Mouse (Mus musculus) gastrocnemius, postnatal 14 days (tissue): Measurements from ENCODE around the gene Tmem131l. TPM values are rescaled to one million over a fixed set of nuclear protein-coding genes. Genes with fewer than 3 reads are reported as not detected.
A peak's percentile ranks its signal among the peaks of the same experiment; 100 is the strongest.

Source experiments
- DNase-seq: peaks from one replicate; pipeline ENCODE4 v3.0.0; 2021; ENCODE audit warnings: mixed read lengths
- intact Hi-C: fragments of 180-260 bp; cut with DNase I; formaldehyde crosslinking; loops from one replicate; pipeline ENCODE4 v1.15.1; 2025; ENCODE audit warnings: low total_unique reads
- total RNA-seq, 2 experiments: library from RNA; stranded (reverse); gene quantifications; 2 replicates each; pipeline ENCODE4 v1.2.3; 2021

Tmem131l gene
- total RNA-seq, 2 experiments from 2014 or later = 16.4 to 19.1 TPM

DNA sequence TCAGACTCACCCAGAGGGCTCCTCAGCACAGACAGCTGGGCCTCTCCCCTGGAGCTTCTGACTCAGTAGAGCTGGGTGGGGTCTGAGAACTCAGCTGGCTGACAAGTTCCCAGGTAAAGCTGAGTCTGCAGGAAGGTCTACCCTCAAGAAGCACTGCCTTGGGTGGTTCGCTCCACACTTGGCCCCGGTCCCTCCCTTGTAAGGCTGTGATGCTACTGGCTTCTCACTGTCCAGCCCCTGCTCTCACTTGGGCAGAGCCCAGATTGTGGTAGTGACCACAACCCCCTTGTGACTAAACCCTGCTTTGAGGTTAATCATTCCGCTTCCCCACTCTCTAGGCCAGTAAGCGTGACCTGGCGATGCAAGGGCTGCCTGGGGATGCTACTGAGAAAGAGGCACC lies 17.3 kb downstream of the Tmem131l start:
- intact Hi-C loops = no loop called here
- peak; percentile 27 for DNase-seq

DNA sequence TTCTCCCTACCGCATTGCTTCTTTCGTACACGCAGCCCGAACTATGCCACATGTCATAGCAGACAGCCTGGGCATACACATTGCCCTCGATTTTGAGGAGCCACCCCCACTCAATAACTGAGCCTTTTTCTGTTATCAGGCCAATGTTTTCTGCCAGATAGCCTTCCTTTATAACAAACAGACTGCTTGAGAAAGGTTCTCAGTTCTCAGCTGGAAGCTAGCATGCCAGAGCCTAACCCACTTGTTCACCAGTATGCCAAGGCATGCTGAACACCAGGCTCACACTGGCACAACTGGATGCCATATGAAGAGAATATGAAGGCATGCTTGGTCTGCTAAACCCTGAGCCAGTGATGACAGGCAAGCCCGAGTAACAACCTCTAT lies 17.8 kb downstream of the Tmem131l start:
- DNase-seq = no peak
- intact Hi-C loops = no loop called here

GRCm38 (mm10) chr3:84021217-84022200 lies 18.5 kb downstream of the Tmem131l start:
- peak; percentile 13 for DNase-seq
- intact Hi-C loops = no loop called here

DNA sequence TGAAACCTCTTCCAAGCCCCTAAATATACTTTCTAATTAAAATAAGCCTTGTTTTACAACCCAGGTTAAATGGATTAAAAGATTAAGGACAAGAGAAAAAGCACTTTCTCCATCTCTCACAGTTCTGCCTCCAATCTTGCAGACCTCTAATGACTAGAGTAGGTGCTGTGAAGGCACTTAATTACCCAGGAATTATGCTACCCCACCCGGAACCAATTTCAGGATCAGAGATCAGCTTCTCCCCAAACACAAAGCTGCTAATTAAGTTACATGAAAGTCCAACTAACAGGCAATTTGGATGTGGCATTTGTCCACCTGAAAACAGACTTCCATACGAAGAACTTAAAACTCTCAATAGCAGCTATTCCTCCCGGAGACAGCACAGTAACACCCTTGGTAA lies 19.4 kb downstream of the Tmem131l start:
- DNase-seq = no peak
- intact Hi-C loops = no loop called here

DNA sequence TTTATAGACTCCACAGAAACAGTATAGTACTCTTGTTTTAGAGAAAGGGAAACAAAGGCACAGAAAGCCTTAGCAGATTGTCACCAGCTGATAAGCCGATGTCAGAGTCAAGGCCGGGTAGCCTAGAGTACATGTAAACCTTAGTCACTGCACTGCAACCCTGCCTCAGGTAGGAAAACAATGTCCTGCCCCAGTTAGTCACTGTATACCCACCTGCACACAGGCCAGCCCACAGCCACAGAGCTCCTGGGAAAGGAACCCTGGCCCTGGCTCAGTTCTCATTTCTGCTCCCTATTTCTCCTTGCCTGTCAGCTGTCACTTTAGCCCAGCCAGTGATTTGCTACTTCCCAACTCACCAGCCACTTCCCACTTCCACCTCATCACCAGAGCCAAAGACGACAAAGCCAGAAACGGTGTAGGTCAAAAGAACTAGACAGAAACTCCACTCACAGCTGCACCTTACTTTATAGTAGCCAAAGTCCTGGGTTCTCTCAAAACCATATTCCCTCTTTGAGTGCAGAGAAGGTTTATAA lies 24.4 kb downstream of the Tmem131l start:
- intact Hi-C loops = no loop called here
- DNase-seq = no peak

- intact Hi-C loops = no loop called here
- no peak for DNase-seq
Observed at GRCm38 (mm10) chr3:84010995-84011663, 28.8 kb downstream of the Tmem131l start.

DNA sequence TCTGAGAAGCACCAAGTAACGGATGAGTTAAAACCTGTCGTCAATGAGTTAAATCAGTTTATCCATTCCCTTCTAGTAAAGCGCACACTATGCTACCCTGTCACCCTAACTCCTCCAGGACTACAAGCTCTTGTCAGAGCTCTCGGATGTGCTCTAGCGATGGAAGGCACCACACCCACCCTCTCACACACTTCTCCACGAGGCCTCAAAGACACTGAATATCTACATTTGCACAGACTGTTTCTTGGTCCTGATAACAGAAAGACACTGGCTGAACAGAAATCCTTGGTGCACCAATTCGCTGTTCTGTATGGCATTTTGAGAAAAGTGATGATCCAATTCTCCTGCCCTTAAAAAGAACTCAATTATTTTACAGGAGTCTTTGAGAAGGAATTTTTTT lies 34.0 kb downstream of the Tmem131l start:
- intact Hi-C loops = no loop called here
- DNase-seq = no peak

DNA sequence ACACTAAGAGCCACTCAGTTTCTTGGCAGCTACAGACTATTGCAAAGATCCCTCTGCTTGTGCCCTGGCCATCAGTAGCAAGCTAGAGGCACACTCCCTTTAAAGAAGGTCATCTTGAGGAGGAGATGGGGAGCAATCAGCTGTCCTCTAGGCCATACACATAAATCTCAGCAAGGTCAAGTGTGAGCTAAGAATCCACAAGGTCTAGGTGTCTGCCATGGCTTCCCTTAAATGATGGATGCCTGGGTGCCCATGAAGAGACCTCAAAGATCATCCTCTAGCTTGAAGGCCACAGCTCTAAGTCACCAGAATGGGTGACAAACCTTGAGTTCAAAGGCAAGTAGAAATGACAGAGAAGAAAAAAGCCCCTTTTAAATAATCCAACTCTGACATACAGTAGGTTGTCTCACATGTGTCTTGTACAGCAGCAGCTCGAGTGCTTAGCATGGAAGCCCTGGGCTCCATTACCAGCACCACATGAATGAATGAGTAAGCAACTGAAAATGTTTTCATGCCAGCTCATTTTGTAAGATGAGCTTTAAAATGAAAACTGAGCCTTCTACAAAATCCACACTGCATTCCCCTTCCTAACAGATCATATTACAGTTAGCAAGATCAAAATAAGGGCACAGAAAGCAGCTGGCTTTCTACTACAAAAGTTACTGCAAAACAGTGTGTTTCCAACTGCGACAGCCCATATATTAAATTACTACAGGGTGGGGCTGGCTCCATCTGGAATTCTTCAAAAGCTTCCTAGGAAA lies 35.5 kb downstream of the Tmem131l start:
- DNase-seq = no peak
- intact Hi-C loops = no loop called here

DNA sequence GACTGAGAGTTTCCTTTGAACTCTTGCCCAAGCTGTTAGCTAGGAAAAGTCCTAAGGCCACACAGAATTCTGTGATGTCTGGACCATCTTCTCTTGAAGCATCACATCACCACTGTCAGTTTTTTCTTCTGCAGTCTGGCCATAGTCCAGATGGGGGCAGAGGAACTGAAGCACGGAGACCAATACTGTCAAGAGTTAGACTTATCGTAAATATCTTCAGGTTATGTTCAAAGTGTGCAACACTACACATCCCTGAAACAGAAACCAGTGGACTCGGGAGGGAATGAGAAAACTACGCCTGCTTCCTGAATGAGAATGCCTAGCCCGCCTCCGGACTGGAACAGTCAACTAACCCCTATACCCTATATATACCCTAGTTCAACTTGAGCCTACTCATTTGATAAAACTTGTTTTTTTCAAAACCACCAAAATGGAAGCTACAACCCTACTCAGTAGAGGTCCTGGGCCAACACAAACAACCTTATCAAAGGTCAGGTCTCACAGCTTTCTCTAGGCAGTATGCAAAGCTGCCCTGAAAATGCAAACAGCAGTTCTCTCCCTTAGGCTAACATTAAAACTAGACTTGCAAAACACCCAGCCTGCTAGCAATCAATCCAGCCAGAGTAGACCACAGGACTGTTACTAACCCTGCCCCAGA lies 37.4 kb downstream of the Tmem131l start:
- no peak for DNase-seq
- intact Hi-C loops = no loop called here

GRCm38 (mm10) chr3:83997563-83997962 lies 42.4 kb downstream of the Tmem131l start:
- intact Hi-C loops = no loop called here

DNA sequence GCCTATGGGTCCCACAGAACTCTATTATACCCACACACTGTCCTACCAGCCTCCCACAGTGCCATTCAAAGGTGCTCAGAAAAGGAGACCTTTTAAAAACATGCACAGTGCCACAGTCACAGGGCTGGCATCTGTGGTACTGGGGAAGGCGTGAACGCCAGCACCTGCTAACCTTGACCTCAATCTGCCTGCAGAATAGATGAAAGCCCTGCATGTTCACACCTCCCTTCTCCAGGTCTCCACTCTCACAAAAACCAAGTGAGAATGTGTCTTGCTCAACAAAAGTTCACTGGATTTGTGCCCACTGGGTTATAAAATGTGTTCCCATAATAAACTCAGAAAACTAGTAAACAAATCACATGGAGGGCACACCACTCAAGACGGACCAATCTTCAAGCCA lies 42.9 kb downstream of the Tmem131l start:
- intact Hi-C loops = no loop called here

More at GRCm38 (mm10) chr3:83997563-83997962, 42.4 kb downstream of the Tmem131l start:
- DNase-seq = no peak

GRCm38 (mm10) chr3:83996086-83996485 lies 43.9 kb downstream of the Tmem131l start:
- no peak for DNase-seq
- intact Hi-C loops = no loop called here

More for the DNA sequence above, 42.9 kb downstream of the Tmem131l start:
- DNase-seq = no peak

DNA sequence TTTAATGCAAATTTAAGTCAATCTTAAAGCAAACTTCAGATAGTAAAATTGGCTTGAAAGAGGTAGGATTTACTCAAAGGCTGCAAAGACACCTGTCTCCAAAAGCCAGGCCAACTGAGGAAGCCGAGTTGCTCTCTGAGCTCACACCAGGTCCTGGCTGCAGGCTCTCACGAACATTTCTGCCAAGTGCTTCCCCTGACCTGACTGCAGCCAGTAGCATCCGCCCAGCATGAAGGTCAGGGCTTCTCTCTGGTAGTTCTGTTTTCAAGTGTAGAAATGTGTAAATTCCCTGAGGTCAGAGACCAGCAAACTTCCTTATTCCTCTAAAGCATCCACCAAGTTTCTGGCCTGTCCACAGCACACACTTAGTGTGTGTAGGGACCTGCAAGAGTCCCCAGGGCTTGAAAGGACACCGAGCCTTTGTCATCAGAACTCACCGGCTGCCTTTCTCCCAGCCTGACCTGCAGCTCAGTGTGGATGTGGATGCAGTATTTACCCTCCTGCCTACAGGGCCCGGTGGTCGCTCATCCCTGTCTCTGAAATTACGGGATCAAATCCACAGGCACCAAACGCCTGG lies 44.6 kb downstream of the Tmem131l start:
- intact Hi-C loops = no loop called here
- DNase-seq = peak; percentile 46

GRCm38 (mm10) chr3:83994217-83994839 lies 45.6 kb downstream of the Tmem131l start:
- intact Hi-C loops = no loop called here
- no peak for DNase-seq

- DNase-seq = peak; percentile 76
- intact Hi-C loops = no loop called here
Observed at GRCm38 (mm10) chr3:83993089-83993516, 46.9 kb downstream of the Tmem131l start.

DNA sequence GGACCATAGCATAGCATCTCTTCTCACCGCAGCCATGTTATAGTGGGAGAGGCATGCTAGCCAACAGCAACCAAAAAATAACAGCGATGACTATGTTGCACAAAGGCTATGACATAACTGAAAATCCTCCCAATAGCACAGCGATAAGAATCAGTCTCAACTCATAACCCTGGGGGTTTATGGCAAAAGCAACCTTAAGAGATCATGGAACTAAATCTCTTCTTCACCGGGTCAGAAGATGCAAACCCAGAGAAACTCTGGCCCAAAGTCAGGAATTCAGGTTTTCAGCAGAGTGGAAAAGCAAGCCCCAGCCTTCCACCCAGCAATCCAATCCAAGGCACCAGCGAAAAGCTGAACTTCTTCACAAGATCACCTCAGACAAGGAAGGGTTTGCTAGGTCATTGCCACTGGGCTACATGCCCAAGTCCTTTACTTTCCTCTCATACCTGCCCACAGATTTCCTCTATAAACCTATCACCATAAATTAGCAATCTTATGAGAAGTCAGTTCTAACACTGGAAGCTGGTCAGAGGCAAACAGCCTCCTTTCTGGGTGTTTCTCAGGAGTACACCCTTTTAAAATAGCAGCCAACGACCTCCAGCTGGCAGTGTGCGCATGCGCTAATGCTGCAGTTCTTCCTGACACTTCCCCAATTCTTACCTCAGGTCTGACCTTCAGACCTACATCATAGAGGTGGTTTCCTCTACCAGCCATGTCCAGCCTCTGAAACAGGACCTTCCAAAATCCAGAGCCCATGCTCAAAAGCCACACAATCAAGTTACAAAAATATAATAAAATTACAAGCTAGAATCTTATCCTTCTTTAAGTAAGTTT lies 48.1 kb downstream of the Tmem131l start:
- DNase-seq = no peak
- intact Hi-C loops = no loop called here

DNA sequence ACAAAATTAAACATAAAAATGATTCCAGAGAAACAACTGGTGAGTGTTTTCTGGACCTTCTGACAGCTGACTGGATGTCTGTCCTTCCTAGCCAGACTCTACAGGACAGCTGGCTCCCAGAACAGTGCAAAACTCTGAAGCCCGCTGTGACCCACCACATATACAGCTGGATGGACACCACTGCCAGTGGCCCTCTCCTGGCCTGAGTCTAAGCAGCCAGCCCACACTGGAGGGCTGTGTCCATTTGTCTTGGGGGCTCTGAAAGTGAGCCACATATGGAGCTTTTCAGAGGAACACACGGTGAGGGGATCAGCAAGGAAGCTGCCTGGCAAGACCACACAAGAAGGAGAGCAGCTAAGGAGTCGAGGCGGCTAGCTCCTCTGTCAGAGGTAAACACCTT lies 51.8 kb downstream of the Tmem131l start:
- no peak for DNase-seq
- intact Hi-C loops = no loop called here
